Mouse (Mus musculus) spleen, postnatal 14 days (tissue): ENCODE measurements around the gene 1810009A15Rik.

Experiments used
- DNase-seq, 2 experiments: peaks; one replicate each; pipeline ENCODE4 v3.0.0; 2021 to 2022; ENCODE audit warnings: low spot score in 2 of 2

1810009A15Rik gene

DNA sequence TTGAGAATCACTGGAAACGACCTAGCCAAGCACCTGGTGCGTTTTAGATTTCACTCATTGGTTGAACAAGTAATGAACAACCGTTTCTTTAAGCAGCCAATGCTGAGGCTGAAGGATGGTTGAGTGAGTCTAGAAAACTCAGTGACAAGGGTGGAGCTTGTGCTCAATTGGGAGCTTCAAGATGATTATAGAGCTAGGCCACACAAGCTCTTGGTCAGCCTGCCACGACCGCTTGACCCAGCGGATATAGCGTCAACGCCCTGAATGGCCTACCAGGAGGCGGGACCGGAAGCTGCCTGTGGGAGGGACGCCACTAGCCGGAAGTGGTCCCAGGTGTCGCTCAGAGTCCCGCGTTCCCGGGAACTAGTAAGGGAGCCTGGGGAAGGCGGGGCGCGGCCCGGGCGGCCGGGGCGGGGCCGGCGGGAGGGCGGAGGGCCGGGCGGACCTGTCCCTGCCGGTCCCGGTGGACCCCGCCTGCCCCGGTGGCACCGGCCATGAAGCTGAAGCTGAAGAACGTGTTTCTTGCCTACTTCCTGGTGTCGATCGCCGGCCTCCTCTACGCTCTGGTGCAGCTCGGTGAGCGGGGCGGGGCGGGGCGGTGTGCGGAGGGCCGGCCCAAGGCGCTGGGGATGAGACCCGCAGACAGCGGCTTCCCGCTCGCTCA is 31.6 kb downstream of the 1810009A15Rik start, which contains the start of gene B3gat3:
B3gat3 (plus strand) TSS at position 302 of the 664 bp plus-strand sequence.
- peak; percentile 76 to 85 for DNase-seq

GRCm38 (mm10) chr19:8920836-8921291 is 32.2 kb downstream of the 1810009A15Rik start:
- DNase-seq, result no peak

DNA sequence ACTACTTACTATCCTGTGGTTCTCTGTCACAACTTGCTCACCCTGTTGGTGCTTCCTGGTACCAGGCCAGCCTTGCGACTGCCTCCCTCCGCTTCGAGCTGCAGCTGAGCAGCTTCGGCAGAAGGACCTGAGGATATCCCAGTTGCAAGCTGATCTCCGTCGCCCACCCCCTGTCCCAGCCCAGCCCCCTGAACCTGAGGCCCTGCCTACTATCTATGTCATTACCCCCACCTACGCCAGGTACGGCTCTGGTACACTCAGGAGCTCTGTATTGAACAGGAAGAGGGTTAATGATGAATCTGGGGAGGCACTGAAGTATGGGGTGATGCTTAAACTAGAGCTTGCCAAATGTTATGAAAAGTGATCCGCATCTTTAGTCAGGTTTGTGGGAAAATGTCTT is 33.1 kb downstream of the 1810009A15Rik start:
- no peak for DNase-seq

DNA sequence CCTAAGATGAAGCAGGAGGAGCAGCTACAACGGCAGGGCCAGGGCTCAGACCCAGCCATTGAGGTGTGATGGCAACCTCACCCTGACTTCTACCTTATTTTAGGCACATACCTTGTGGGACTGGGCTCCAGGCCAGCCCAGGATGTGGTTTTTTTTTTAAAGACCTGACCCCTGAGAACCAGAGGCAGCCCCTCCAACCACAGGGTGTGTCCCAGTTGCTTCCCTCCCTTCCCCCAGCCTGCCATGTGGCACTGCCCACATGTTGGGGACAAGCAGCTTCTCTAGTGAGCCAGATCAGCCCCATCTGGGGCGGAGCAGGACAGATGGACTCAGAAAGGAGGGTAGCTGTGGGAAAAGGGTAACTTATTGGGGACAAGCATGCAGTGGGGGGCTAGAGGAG is 38.1 kb downstream of the 1810009A15Rik start:
- no peak for DNase-seq

GRCm38 (mm10) chr19:8927891-8928525 is 39.4 kb downstream of the 1810009A15Rik start:
- DNase-seq, result no peak

- DNase-seq, result no peak
Observed at GRCm38 (mm10) chr19:8928689-8929223, 40.1 kb downstream of the 1810009A15Rik start.

GRCm38 (mm10) chr19:8929224-8930088 is 40.8 kb downstream of the 1810009A15Rik start, which contains the start of the genes Rom1 and Eml3:
Gene Rom1, minus strand, starts transcription at chr19:8929356.
Gene Eml3, plus strand, starts transcription at chr19:8929552.
- DNase-seq, result peak; percentile 77 to 82

- DNase-seq, result no peak
Observed at GRCm38 (mm10) chr19:8930117-8930516, 41.5 kb downstream of the 1810009A15Rik start.

GRCm38 (mm10) chr19:8930771-8931170 is 42.1 kb downstream of the 1810009A15Rik start:
- no peak for DNase-seq

DNA sequence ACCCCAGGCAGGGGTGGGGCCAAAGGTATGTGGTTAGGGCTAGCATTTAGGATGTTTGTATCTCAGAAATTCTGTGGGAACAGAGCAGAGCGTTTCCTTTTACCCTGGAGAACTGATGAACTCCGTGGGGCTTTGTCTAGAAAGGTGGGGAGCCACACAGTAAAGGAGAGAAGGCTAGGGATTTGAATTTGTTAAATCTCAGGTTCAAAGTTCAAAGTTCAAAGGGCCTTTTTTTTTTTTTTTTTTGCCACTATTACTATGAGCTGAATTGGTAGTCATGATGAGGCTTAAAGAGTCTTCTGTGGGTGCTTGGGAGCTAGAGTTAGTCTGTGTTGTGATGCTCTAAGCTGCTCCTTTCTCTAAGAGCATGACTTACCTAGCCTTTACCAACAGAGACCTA is 48.1 kb downstream of the 1810009A15Rik start:
- no peak for DNase-seq
